Mouse (Mus musculus) midbrain, embryonic 14.5 days (tissue): Measurements from ENCODE around the gene Gm21885. TPM values are rescaled to one million over a fixed set of nuclear protein-coding genes. Genes with fewer than 3 reads are reported as not detected.

Source experiments
- ATAC-seq: fragments of 200-750 bp; cut with Nextera tagmentation; 2 replicates; pipeline ENCODE4 v1.8.0; 2017; ENCODE audit warnings: moderate number of reproducible peaks, moderate library complexity; ENCODE audit not compliant: low FRiP score, low TSS enrichment
- DNase-seq: peaks from one replicate; pipeline ENCODE4 v3.0.0-alpha.2; 2015
- H3K27ac ChIP-seq: fragments of 300-500 bp; sonication (generic); replicated peaks from 2 replicates; pipeline ENCODE4 v1.5.1; 2014; ENCODE audit warnings: mild to moderate bottlenecking, low read depth, low read length, moderate library complexity
- H3K27me3 ChIP-seq: fragments of 300-500 bp; sonication (generic); 2 replicates; pipeline ENCODE4 v1.6.1; 2014; ENCODE audit warnings: low read length, control low read depth, mixed read lengths; ENCODE audit not compliant: control insufficient read depth, insufficient read depth
- H3K36me3 ChIP-seq: fragments of 300-500 bp; sonication (generic); 2 replicates; pipeline ENCODE4 v1.6.1; 2014; ENCODE audit warnings: low read length, control low read depth; ENCODE audit not compliant: control insufficient read depth, insufficient read depth
- H3K4me1 ChIP-seq: fragments of 300-500 bp; sonication (generic); 2 replicates; pipeline ENCODE4 v1.6.1; 2014; ENCODE audit warnings: mild to moderate bottlenecking, antibody characterized with exemption, low read length, control low read depth; ENCODE audit not compliant: control insufficient read depth, insufficient read depth
- H3K4me2 ChIP-seq: fragments of 300-500 bp; sonication (generic); 2 replicates; pipeline ENCODE4 v1.6.1; 2014; ENCODE audit warnings: mild to moderate bottlenecking, low read length, moderate library complexity
- H3K4me3 ChIP-seq: fragments of 300-500 bp; sonication (generic); replicated peaks from 2 replicates; pipeline ENCODE4 v1.5.1; 2014; ENCODE audit warnings: low read depth, low read length
- H3K9ac ChIP-seq: fragments of 300-500 bp; sonication (generic); replicated peaks from 2 replicates; pipeline ENCODE4 v1.6.1; 2014; ENCODE audit warnings: mild to moderate bottlenecking, low read length, moderate library complexity
- H3K9me3 ChIP-seq: fragments of 300-500 bp; sonication (generic); 2 replicates; pipeline ENCODE4 v1.6.1; 2016; ENCODE audit warnings: low read length, control low read depth, mixed read lengths; ENCODE audit not compliant: control insufficient read depth
- WGBS: fragments of 180-500 bp; shearing (Covaris S2); extraction: QIAGEN DNeasy Blood & Tissue Kit; methylation state at CpG from one replicate; pipeline ENCODE4 v1.1.7; 2014; 5-methylcytosine and 5-hydroxymethylcytosine counted together
- polyA plus RNA-seq: library from polyadenylated mRNA; unstranded; fragments of >200 nt; fragmentation: Nextera tagmentation; extraction: Ambion mirVana; gene quantifications from 2 replicates; pipeline ENCODE4 v1.2.1, GENCODE M21; 2014

Gene Gm21885
- polyA plus RNA-seq, 1 experiment from 2014 or later, result 0.57 TPM

DNA sequence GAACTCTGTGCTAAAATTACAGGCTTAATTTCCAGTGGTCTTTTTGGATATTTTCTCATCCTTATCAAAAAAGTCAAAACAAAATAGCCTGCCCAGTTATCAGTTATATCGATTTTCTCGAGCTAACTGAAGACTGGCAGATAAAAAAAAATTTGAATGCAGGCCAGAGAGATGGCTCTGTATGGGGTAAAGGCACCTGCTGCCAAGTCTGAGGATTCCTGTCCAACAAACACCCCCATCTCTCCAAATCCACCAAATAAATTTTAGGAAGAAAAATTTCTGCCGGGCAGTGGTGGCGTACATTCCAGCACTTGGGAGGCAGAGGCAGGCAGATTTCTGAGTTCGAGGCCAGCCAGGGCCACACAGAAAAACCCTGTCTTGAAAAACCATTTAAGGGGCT lies 36.4 kb downstream of the Gm21885 start:
- Histone ChIP-seq H3K36me3 (no peaks in the 10 kb centered on the region), H3K27me3 (no peaks in the 10 kb centered on the region), H3K9ac (no peak overlapping the region), H3K4me1 (peaks cover 47% of the 10 kb centered on the region), H3K4me2 (no peak overlapping the region), H3K27ac (no peak overlapping the region), H3K4me3 (no peak overlapping the region), H3K9me3 (no peaks in the 10 kb centered on the region)
- DNase-seq (no peak), ATAC-seq (no peak)
- WGBS, result 92% methylated on average over 5 of the region's 5 CpGs

DNA sequence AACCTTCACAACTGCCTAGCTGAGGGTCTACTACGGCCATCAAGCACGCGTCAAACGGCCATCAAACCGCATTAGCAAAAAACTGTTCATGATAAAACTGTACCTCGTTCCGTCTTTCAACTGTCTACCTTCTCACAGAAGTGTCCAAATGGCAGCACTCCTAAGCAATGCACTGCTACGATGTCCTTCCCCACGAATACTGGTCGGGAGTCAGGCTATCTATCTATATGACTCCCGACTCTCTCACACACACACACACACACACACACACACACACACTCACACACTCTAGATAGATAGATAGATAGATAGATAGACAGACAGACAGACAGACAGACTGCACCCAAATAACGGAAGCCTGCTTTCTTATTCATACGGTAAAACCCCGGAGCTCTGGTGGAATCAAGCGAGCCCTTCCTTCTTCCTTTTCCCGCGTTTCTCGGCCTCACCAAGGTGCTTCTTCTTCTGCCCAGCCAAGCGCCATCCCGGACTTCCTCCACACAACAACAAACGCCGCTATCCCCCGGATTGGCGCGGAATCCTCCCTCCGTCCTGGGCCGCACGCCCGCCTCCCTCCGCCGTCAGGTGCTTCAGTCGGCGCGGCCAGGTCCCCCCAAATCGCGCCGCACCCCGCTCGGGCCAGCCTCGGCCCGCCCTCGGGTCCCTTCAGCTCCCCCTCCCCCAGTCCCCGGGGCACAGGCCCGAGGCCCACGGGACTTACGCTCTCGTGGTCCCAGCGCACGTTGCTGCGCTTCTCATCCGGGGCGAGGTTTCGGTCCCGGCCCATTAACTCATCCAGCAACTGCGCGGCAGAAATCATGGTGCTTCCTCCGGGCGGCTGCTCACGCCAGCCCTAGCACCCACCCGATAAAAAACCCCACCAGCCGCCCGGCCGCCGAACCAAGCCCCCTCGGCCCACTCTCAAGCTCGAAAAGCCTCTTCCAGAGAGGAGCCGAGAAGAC lies 39.6 kb downstream of the Gm21885 start:
- peaks cover 36% of the 10 kb centered on the region for H3K4me1 ChIP-seq
- H3K27ac ChIP-seq, result peak overlapping the region; percentile 95
- WGBS, result under 1% methylated on average over 67 of the region's 67 CpGs
- H3K4me2 ChIP-seq, result peak overlapping the region; percentile 73
- H3K9ac ChIP-seq, result peak overlapping the region; percentile 96
- H3K36me3 ChIP-seq, result no peaks in the 10 kb centered on the region
- DNase-seq, result peak; percentile 47
- H3K9me3 ChIP-seq, result no peaks in the 10 kb centered on the region
- peak; percentile 85 for ATAC-seq
- no peaks in the 10 kb centered on the region for H3K27me3 ChIP-seq
- peak overlapping the region; percentile 95 for H3K4me3 ChIP-seq

GRCm38 (mm10) chr11:94321931-94322400 lies 40.3 kb downstream of the Gm21885 start, which contains the start of gene Luc7l3:
Gene Luc7l3 (minus strand): TSS chr11:94321988.
- DNase-seq (peak; percentile 97), ATAC-seq (peak; percentile 95)
- peaks cover 35% of the 10 kb centered on the region for H3K4me1 ChIP-seq
- no peaks in the 10 kb centered on the region for H3K9me3 ChIP-seq
- peak within 1 kb of the TSS; percentile 95 for H3K4me3 ChIP-seq
- H3K27me3 ChIP-seq, result no peaks in the 10 kb centered on the region
- peak within 1 kb of the TSS; percentile 96 for H3K9ac ChIP-seq
- no peaks in the 10 kb centered on the region for H3K36me3 ChIP-seq
- peak within 1 kb of the TSS; percentile 73 for H3K4me2 ChIP-seq
- H3K27ac ChIP-seq, result peak within 1 kb of the TSS; percentile 95
- under 1% methylated on average over 36 of the region's 36 CpGs for WGBS

DNA sequence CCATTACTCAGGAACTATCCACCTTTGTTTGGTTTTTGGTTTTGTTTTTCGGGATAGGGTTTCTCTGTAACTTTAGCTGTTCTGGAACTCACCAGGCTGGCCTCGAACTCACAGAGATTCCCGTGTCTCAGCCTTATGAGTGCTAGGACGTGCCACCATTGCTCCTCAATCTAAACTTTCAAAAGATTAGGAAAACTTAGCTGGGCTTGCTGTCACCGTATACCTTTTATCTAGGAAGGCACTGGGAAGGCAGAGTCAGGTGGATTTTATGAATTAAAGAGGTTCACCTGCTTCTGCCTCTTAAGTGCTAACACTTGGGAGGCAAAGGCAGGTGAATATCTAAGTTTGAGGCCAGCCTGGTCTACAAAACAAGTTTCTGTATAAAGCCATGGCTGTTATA lies 41.0 kb downstream of the Gm21885 start:
- Histone ChIP-seq H3K36me3 (no peaks in the 10 kb centered on the region), H3K9ac (peak overlapping the region; percentile 96), H3K27me3 (no peaks in the 10 kb centered on the region), H3K4me3 (peak overlapping the region; percentile 95), H3K9me3 (no peaks in the 10 kb centered on the region), H3K4me2 (peak overlapping the region; percentile 73), H3K27ac (peak overlapping the region; percentile 95), H3K4me1 (peaks cover 30% of the 10 kb centered on the region)
- DNase-seq, result no peak
- 41% methylated on average over 5 of the region's 5 CpGs for WGBS
- no peak for ATAC-seq

DNA sequence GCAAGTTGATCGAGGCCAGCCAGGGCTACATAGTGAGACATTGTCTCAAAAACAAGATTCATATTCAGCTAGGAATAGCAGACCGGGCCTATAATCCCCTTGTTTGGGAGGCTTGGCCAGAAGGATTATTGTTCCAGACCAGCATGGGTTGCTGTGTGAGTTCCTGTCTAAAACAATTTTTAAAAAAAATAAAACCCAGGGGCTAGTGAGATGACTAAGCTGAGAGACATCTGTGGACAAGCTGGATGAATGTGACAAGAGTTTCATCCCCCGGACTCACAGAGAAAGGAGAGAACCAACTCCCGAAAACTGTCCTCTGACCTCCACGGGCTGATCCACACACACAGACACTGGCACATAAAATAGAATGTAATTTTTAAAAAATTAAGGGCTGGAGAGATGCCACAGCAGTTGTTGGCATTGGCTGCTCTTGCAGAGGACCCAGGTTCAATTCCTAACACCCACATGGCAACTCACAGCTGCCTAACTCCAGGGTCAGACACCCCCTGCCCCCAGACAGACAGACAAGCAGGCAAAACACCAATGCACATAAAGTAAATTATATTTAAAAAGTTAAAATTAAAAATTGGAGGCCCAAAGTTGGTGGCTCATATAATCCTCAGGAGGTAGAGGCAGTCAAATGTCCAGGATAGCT lies 41.7 kb downstream of the Gm21885 start:
- no peak for DNase-seq
- 52% methylated on average over 5 of the region's 5 CpGs for WGBS
- H3K27ac ChIP-seq, result no peak overlapping the region; the same call in 1 of the 2 replicates

DNA sequence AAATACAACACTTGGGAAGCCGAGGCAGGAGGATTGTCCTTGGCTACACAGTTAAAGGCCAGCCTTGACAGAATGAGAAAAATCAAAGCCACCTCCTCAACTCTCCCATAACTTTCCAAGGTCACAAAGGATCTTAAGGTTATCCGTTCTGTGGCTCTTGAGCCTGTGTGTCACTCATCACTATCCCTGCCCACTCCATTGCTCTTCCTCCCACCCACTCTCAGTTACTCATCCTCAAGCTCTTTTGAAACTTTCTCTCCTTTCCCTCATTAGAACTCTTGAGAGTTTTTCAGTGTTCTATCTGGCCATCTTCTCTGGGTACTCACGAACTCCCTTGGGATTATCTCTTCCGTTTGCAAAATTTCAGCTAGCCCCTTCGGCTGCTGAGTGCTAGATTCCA lies 42.9 kb downstream of the Gm21885 start:
- H3K9ac ChIP-seq, result no peak overlapping the region
- no peaks in the 10 kb centered on the region for H3K36me3 ChIP-seq
- WGBS, result 91% methylated on average over 5 of the region's 5 CpGs
- ATAC-seq (no peak), DNase-seq (no peak)
- peaks cover 25% of the 10 kb centered on the region for H3K4me1 ChIP-seq
- no peak overlapping the region for H3K27ac ChIP-seq
- H3K9me3 ChIP-seq, result no peaks in the 10 kb centered on the region
- H3K4me3 ChIP-seq, result no peak overlapping the region
- no peaks in the 10 kb centered on the region for H3K27me3 ChIP-seq
- H3K4me2 ChIP-seq, result no peak overlapping the region

More for the DNA sequence above, 41.7 kb downstream of the Gm21885 start:
- Histone ChIP-seq H3K4me2 (no peak overlapping the region), H3K4me1 (peaks cover 23% of the 10 kb centered on the region), H3K9ac (no peak overlapping the region), H3K36me3 (no peaks in the 10 kb centered on the region), H3K27me3 (no peaks in the 10 kb centered on the region), H3K9me3 (no peaks in the 10 kb centered on the region), H3K4me3 (no peak overlapping the region)
- ATAC-seq, result no peak

DNA sequence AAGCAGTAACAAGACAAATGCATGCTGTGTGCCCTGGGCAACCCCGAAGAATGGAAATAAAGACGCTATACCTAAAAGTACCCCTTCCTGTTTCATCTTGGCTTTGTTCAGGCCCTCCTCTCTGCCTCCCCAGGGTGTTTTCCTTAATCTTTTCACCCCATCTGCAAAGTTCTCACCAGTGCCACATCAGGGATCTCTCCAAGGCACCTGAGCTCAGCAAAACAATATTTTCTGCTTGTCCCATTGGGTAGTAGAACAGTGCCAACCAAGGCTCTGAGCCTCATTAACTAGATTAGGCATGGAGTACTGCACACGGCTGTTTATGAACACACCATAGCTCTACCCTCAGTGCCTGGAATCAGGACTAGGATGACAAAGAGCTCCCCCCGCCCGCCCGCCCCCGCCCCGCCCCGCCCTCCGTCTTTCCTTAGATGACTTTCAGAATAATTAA lies 45.3 kb downstream of the Gm21885 start:
- no peaks in the 10 kb centered on the region for H3K9me3 ChIP-seq
- DNase-seq (peak; percentile 78), ATAC-seq (peak; percentile 72)
- no peaks in the 10 kb centered on the region for H3K27me3 ChIP-seq
- peak overlapping the region; percentile 64 for H3K4me2 ChIP-seq
- peak overlapping the region; percentile 99 for H3K27ac ChIP-seq
- peaks cover 27% of the 10 kb centered on the region for H3K4me1 ChIP-seq
- under 1% methylated on average over 10 of the region's 10 CpGs for WGBS
- H3K4me3 ChIP-seq, result peak overlapping the region; percentile 65
- peak overlapping the region; percentile 97 for H3K9ac ChIP-seq
- no peaks in the 10 kb centered on the region for H3K36me3 ChIP-seq

DNA sequence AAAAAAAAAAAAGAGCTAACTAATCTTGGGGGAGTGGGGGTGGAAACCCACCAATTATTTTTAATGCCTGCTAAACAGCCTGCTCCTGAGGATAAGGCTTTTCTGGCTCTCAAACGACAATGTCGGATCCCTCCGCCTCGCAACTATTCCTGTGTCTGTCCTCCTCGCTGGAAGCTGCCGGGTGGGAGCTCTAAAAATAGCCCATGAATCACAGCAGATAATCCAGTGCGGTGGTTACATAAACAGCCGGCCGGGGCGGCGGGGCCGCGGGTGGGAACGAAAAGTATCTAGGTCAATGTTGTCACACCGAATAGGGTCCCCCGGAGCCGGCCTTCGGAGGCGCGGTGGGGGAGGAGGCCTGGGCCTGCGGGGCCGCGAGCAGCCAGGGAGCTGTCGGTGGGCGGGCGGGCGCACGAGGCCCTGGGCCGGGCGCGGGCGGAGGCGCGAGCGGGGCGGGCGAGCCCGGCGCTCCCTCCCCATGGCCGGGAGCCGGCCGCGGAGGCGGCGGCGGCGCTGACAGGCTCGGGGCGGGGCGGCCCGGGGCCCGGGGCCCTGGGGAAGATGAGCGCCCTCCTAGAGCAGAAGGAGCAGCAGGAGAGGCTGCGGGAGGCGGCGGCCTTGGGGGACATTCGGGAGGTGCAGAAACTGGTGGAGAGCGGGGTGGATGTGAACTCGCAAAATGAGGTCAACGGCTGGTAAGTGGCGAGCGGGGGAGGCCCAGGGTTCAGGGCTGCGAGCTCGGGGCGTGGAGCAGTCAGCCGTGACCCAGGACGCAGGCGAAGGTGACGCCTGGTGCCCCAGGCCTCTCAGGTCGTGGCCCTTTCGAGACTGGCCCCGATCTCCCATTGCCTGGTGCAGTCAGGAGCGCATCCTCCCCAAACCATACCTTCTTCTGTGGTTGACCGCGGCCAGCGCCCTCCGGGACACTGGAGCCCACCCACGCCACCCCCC lies 46.3 kb downstream of the Gm21885 start, which contains the start of gene Ankrd40:
Gene Ankrd40, plus strand, starts transcription at position 309 of the 951 bp plus-strand sequence.
- WGBS, result under 1% methylated on average over 77 of the region's 78 CpGs
- H3K9me3 ChIP-seq, result no peaks in the 10 kb centered on the region
- H3K4me2 ChIP-seq, result peak within 1 kb of the TSS; percentile 64
- H3K27me3 ChIP-seq, result no peaks in the 10 kb centered on the region
- H3K36me3 ChIP-seq, result no peaks in the 10 kb centered on the region
- H3K4me1 ChIP-seq, result peaks cover 24% of the 10 kb centered on the region
- H3K9ac ChIP-seq, result peak within 1 kb of the TSS; percentile 97
- ATAC-seq (peak; percentile 90), DNase-seq (peak; percentile 96)
- H3K4me3 ChIP-seq, result peak within 1 kb of the TSS; percentile 65
- peak within 1 kb of the TSS; percentile 99 for H3K27ac ChIP-seq
